Mouse (Mus musculus): ENCODE data around the gene Ank3. TPM values are rescaled to one million over a fixed set of nuclear protein-coding genes. Genes with fewer than 3 reads are reported as not detected.

Ank3 gene
- polyA plus RNA-seq, 1 experiment from 2014 or later = 21.6 TPM

GRCm38 (mm10) chr10:70060021-70060688, 661.6 kb downstream of the Ank3 start:
- Histone ChIP-seq H3K27ac (ENCODE audit: low read depth, low read length) (no peak overlapping the region), H3K9ac (ENCODE audit: low read depth, low read length) (no peak overlapping the region), H3K27me3 (replicated peaks; ENCODE audit: control insufficient read depth, insufficient read depth, low read length) (no peaks in the 10 kb centered on the region), H3K9me3 (ENCODE audit: control insufficient read depth) (no peaks in the 10 kb centered on the region), H3K4me1 (replicated peaks; ENCODE audit: control insufficient read depth, insufficient read depth, low read length) (no peaks in the 10 kb centered on the region), H3K4me2 (replicated peaks; ENCODE audit: low read depth) (no peak overlapping the region), H3K36me3 (ENCODE audit: control insufficient read depth, insufficient read depth) (no peaks in the 10 kb centered on the region), H3K4me3 (ENCODE audit: low read depth, low read length) (no peak overlapping the region)
- no peak for TF ChIP-seq CTCF (IDR thresholded peaks at IDR 0.05; ENCODE audit: low read depth)
- ATAC-seq = no peak
- 55% methylated on average over 19 of the region's 19 CpGs for WGBS

- H3K4me2 ChIP-seq (replicated peaks; ENCODE audit: low read depth) = peak overlapping the region; percentile 32; the same call in 1 of the 2 replicates
- TF ChIP-seq CTCF (IDR thresholded peaks at IDR 0.05; ENCODE audit: low read depth) = no peak
- WGBS = 27% methylated on average over 10 of the region's 10 CpGs
- H3K27me3 ChIP-seq (replicated peaks; ENCODE audit: control insufficient read depth, insufficient read depth, low read length) = no peaks in the 10 kb centered on the region
- H3K9me3 ChIP-seq (ENCODE audit: control insufficient read depth) = no peaks in the 10 kb centered on the region
- 0 out of 2 replicates have a peak, but pooled peaks have one; percentile 28 for ATAC-seq
- no peaks in the 10 kb centered on the region for H3K4me1 ChIP-seq (replicated peaks; ENCODE audit: control insufficient read depth, insufficient read depth, low read length)
- H3K27ac ChIP-seq (ENCODE audit: low read depth, low read length) = no peak overlapping the region
- H3K36me3 ChIP-seq (ENCODE audit: control insufficient read depth, insufficient read depth) = no peaks in the 10 kb centered on the region
- H3K9ac ChIP-seq (ENCODE audit: low read depth, low read length) = no peak overlapping the region
- no peak overlapping the region for H3K4me3 ChIP-seq (ENCODE audit: low read depth, low read length)
These were observed 662.1 kb downstream of the Ank3 start for GRCm38 (mm10) chr10:70060689-70061081.

DNA sequence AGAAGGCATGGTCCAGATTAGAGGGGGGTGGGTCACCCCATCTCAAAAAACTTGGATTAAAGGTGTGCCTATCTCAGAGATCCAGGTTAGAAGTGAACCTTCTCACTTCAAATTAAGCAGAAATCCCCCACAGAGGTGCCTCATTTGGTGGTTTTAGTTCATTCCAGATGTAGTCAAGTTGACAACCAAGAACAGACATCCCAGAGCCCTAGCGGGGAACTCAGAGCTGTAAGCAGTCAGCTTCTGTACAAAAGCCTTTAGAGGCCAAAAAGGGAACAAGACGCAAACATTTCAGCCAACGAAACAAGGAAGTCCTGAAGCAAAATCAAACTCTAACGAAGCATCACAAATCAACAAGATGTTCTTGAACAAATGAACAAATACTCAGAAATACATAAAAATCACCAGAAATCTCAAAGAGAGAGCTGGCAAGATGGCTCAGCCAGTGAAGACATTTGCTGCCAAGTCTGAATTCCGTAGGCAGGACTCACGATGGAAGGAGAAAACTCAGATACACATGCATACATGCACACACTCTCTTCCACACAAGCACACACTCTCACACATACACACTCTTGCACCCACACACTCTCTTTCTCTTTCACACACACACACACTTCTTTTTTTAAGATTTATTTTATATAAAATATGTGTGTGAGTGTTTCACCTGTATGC, 665.4 kb downstream of the Ank3 start:
- no peak overlapping the region for H3K27ac ChIP-seq (ENCODE audit: low read depth, low read length)
- WGBS = 90% methylated on average over 6 of the region's 6 CpGs
- H3K4me1 ChIP-seq (replicated peaks; ENCODE audit: control insufficient read depth, insufficient read depth, low read length) = no peaks in the 10 kb centered on the region
- no peaks in the 10 kb centered on the region for H3K27me3 ChIP-seq (replicated peaks; ENCODE audit: control insufficient read depth, insufficient read depth, low read length)
- H3K4me2 ChIP-seq (replicated peaks; ENCODE audit: low read depth) = no peak overlapping the region
- no peaks in the 10 kb centered on the region for H3K9me3 ChIP-seq (ENCODE audit: control insufficient read depth)
- ATAC-seq = no peak
- TF ChIP-seq CTCF (IDR thresholded peaks at IDR 0.05; ENCODE audit: low read depth) = no peak
- no peaks in the 10 kb centered on the region for H3K36me3 ChIP-seq (ENCODE audit: control insufficient read depth, insufficient read depth)
- no peak overlapping the region for H3K9ac ChIP-seq (ENCODE audit: low read depth, low read length)
- H3K4me3 ChIP-seq (ENCODE audit: low read depth, low read length) = no peak overlapping the region

GRCm38 (mm10) chr10:70065191-70065590, 666.6 kb downstream of the Ank3 start:
- H3K4me1 ChIP-seq (replicated peaks; ENCODE audit: control insufficient read depth, insufficient read depth, low read length) = no peaks in the 10 kb centered on the region
- no peak overlapping the region for H3K4me3 ChIP-seq (ENCODE audit: low read depth, low read length)
- no peaks in the 10 kb centered on the region for H3K9me3 ChIP-seq (ENCODE audit: control insufficient read depth)
- WGBS = 82% methylated on average over 3 of the region's 3 CpGs
- H3K9ac ChIP-seq (ENCODE audit: low read depth, low read length) = no peak overlapping the region
- no peaks in the 10 kb centered on the region for H3K27me3 ChIP-seq (replicated peaks; ENCODE audit: control insufficient read depth, insufficient read depth, low read length)
- H3K4me2 ChIP-seq (replicated peaks; ENCODE audit: low read depth) = no peak overlapping the region
- no peak for TF ChIP-seq CTCF (IDR thresholded peaks at IDR 0.05; ENCODE audit: low read depth)
- ATAC-seq = no peak
- H3K27ac ChIP-seq (ENCODE audit: low read depth, low read length) = no peak overlapping the region
- no peaks in the 10 kb centered on the region for H3K36me3 ChIP-seq (ENCODE audit: control insufficient read depth, insufficient read depth)

GRCm38 (mm10) chr10:70066497-70067168, 668.1 kb downstream of the Ank3 start:
- Histone ChIP-seq H3K4me2 (replicated peaks; ENCODE audit: low read depth) (no peak overlapping the region), H3K9ac (ENCODE audit: low read depth, low read length) (no peak overlapping the region), H3K4me3 (ENCODE audit: low read depth, low read length) (no peak overlapping the region), H3K4me1 (replicated peaks; ENCODE audit: control insufficient read depth, insufficient read depth, low read length) (no peaks in the 10 kb centered on the region), H3K9me3 (ENCODE audit: control insufficient read depth) (no peaks in the 10 kb centered on the region), H3K27ac (ENCODE audit: low read depth, low read length) (no peak overlapping the region), H3K36me3 (ENCODE audit: control insufficient read depth, insufficient read depth) (no peaks in the 10 kb centered on the region), H3K27me3 (replicated peaks; ENCODE audit: control insufficient read depth, insufficient read depth, low read length) (no peaks in the 10 kb centered on the region)
- no peak for ATAC-seq
- 61% methylated on average over 8 of the region's 8 CpGs for WGBS
- no peak for TF ChIP-seq CTCF (IDR thresholded peaks at IDR 0.05; ENCODE audit: low read depth)

All from intestine, postnatal 0 days (tissue).